Mouse (Mus musculus) v-Abl transformed pro-B cells (cell line): Measurements from ENCODE around the gene Galnt14.

Experiments
- in situ Hi-C, 2 experiments: fragments of 400-800 bp; cut with MboI; formaldehyde crosslinking; loops; one replicate each; pipeline ENCODE4 v1.15.1; 2025; ENCODE audit not compliant: unreplicated experiment in 2 of 2

Gene Galnt14

GRCm38 (mm10) chr17:73515506-73515905, 194.7 kb downstream of the Galnt14 start:
- in situ Hi-C loops: no loop called here

GRCm38 (mm10) chr17:73514862-73515261, 195.4 kb downstream of the Galnt14 start:
- in situ Hi-C loops: no loop called here

GRCm38 (mm10) chr17:73514258-73514657, 196.0 kb downstream of the Galnt14 start:
- in situ Hi-C loops: no loop called here

- in situ Hi-C loops: no loop called here
Observed at GRCm38 (mm10) chr17:73512844-73513243, 197.4 kb downstream of the Galnt14 start.

GRCm38 (mm10) chr17:73507804-73508535, 202.3 kb downstream of the Galnt14 start:
- in situ Hi-C loops: no loop called here

- in situ Hi-C loops: no loop called here
Observed at GRCm38 (mm10) chr17:73504111-73504510, 206.1 kb downstream of the Galnt14 start.

- in situ Hi-C loops: no loop called here
Observed at GRCm38 (mm10) chr17:73502613-73503012, 207.6 kb downstream of the Galnt14 start.

GRCm38 (mm10) chr17:73489519-73489918, 220.7 kb downstream of the Galnt14 start:
- in situ Hi-C loops: no loop called here

GRCm38 (mm10) chr17:73487792-73488191, 222.5 kb downstream of the Galnt14 start:
- in situ Hi-C loops: no loop called here

- in situ Hi-C loops: no loop called here
Observed at GRCm38 (mm10) chr17:73487380-73487779, 222.9 kb downstream of the Galnt14 start.

GRCm38 (mm10) chr17:73477096-73478076, 232.9 kb downstream of the Galnt14 start:
- in situ Hi-C loops: no loop called here

- in situ Hi-C loops: no loop called here
Observed at GRCm38 (mm10) chr17:73474371-73474770, 235.9 kb downstream of the Galnt14 start.

- in situ Hi-C loops: no loop called here
Observed at GRCm38 (mm10) chr17:73473012-73473411, 237.2 kb downstream of the Galnt14 start.

- in situ Hi-C loops: no loop called here
Observed at GRCm38 (mm10) chr17:73460874-73461273, 249.4 kb downstream of the Galnt14 start.

- in situ Hi-C loops: no loop called here
Observed at GRCm38 (mm10) chr17:73458741-73459140, 251.5 kb downstream of the Galnt14 start.

GRCm38 (mm10) chr17:73456551-73456950, 253.7 kb downstream of the Galnt14 start:
- in situ Hi-C loops: no loop called here

GRCm38 (mm10) chr17:73453646-73454045, 256.6 kb downstream of the Galnt14 start:
- in situ Hi-C loops: no loop called here

- in situ Hi-C loops: no loop called here
Observed at GRCm38 (mm10) chr17:73452151-73452760, 258.0 kb downstream of the Galnt14 start.

GRCm38 (mm10) chr17:73449104-73449503, 261.1 kb downstream of the Galnt14 start:
- in situ Hi-C loops: no loop called here
